Mouse (Mus musculus) spleen, postnatal 36 days (tissue): ENCODE results near the gene Lingo4.

Experiments used
- DNase-seq, 2 experiments: peaks; one replicate each; pipeline ENCODE4 v3.0.0; 2022; ENCODE audit warnings: low spot score in 2 of 2, mixed read lengths in 1 of 2

Lingo4 gene

DNA sequence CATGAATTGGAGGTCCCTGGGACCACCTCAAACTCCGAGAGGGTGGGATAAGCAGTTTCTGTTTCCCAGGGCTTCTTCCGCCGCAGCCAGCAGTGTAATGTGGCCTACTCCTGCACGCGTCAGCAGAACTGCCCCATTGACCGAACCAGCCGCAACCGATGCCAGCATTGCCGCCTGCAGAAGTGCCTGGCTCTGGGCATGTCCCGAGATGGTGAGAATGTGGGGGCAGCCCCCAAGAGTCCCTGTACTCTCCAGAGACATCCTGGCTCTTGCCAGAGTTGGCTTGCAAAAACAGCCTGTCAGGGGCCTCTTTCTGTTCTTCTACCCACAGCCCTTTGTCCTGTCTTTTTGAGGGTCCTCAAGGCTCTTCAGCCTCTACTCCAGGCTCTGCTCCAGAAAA lies 10.9 kb upstream of the Lingo4 start:
- no peak for DNase-seq

DNA sequence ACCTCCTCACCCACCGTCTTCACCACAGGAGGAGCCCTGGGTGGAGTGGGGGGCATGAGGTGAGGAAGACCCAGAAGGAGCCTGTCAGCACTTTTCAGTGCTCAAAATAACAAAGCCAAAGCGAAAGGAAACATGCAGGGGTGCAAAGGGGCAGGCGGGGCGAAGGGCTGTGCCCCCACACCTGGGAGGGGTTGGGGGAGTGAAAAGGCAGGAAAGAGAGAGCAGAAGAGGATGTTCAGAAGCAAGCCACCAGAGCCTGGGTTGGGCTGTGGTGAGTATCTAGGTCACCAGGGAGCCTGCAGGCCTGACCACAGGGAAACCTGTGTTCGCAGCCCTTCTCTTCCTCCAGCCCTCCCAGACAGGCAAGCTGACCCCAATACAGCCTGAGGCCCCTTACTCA lies 10.3 kb upstream of the Lingo4 start:
- DNase-seq, result peak in 1 of 2 experiments; percentile 4

DNA sequence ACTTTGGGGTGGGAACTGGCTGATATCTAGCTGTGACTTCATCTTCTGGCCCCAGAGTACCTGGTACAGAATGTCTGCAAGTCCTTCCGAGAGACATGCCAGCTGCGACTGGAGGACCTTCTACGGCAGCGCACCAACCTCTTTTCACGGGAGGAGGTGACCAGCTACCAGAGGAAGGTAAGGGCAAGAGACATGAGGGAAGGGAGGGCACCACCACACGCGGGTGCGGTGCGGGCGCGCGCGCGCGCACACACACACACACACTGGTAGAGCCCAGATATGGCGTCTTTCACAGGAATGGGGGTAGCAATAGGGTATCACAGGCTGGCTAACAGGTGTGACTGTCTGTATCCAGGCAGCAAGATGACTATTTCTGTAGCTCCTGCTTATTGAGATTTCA lies 8.9 kb upstream of the Lingo4 start:
- DNase-seq, result no peak

DNA sequence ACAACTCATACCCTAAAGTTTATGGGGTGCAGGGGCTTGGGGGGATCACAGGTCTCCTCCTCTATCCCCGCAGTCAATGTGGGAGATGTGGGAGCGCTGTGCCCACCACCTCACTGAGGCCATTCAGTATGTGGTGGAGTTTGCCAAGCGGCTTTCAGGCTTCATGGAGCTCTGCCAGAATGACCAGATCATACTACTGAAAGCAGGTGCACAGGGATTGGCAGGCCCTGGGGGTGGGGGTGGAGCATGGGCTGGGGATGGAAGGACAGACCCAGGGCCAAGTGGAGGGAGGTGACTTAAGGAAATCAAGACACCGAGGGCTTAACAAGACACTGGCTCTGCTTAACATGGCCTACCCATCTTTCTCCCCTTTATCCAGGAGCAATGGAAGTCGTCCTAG lies 7.3 kb upstream of the Lingo4 start:
- DNase-seq, result no peak

DNA sequence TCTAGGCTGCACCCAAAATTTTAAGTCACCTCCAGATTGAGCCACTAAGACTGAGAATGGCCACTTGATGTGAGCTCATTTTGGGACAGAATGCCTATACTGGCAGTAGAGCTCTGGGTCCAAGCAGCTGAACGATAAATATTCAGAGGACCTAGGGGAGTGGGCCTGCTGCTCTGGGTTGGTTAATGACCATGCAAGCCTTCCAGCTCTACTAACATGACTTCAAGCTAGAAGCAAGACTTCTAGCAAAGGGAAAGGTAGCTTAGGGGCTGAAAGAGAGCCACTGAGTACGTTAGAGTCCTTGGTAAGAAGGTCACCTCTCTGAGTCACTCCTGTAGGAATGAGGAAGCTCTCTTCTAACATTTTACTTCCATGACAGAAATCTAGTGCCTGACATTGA lies 6.2 kb upstream of the Lingo4 start:
- no peak for DNase-seq

DNA sequence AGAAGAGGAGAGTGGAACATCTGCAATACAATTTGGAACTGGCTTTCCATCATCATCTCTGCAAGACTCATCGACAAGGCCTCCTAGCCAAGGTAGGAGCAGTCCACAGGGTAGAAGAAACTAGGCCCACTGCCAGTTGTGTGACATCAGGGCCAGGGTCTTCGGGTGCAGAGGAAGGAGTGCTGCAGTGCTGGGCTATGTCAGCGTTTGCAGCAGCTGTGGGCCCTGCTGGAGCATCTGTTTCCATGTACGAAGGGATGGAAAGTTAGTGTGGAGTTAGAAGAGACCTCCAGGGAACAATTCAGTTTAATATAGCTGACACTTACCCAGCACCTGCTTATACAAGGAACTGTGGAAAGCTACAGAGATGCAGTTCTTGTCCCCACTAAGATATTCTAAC lies 5.3 kb upstream of the Lingo4 start:
- no peak for DNase-seq

DNA sequence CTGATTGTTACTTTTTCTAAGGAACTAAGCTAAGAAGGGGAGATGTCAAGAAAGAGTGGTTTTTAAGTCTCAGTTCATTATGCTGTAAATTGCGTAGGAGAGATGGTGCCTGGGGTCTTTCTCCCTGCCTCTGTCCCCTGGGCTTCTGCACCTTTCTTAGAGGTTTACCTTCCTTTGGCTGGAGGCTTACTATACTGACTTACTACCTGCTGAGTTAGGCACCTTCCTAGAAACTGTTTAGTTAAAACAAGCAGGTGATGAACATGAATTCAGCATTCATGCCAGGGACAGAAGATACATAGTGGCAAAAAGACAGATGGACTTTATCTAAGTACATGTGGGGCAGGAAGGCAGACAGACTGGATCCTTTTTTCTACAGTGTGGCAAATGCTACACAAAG lies 2.0 kb upstream of the Lingo4 start:
- no peak for DNase-seq

DNA sequence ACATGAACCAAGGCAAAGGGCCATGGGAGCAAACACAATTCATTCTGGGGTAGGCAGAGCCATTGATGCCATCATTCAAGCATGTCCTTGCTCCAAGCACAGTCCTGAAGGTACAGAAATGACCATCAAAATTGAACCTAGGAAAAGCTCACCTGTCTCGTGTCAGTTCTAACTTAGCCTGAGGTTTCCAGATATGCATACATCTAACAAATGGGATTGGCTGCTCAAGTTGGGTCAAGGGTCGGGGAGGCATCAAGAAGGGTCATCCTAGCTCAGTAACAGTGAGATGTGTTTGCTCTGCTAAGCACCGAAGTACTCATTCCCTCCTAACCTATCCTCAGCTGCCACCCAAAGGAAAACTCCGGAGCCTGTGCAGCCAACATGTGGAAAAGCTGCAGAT lies 1.5 kb upstream of the Lingo4 start:
- no peak for DNase-seq

DNA sequence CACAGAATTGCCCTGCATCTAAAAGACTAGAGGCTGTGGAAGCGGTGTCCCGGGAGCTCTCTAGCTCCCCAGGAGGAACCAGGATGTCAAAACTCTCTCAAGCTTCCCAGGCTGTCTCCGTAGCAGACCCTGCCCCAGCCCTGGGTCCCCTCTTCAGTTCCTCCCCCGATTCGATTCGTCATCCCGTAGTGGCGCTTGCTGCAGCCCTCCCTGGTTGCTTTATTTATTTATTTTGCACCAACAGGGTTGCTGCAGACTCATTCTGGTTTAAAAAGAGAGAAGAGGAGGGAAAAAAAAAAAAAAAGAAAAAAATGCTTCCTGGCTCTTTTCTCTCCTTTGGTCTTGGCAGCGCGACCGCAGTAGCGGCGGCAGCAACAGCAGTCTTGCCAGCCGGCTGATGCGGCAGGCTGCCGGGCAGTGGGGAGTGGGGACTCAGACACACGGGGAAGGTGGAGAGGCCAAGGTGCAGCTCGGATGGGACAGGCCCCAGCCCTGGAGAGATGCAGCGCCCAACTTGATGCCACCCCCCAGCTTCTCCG lies 695 bp downstream of the Lingo4 start:
- DNase-seq, result no peak

DNA sequence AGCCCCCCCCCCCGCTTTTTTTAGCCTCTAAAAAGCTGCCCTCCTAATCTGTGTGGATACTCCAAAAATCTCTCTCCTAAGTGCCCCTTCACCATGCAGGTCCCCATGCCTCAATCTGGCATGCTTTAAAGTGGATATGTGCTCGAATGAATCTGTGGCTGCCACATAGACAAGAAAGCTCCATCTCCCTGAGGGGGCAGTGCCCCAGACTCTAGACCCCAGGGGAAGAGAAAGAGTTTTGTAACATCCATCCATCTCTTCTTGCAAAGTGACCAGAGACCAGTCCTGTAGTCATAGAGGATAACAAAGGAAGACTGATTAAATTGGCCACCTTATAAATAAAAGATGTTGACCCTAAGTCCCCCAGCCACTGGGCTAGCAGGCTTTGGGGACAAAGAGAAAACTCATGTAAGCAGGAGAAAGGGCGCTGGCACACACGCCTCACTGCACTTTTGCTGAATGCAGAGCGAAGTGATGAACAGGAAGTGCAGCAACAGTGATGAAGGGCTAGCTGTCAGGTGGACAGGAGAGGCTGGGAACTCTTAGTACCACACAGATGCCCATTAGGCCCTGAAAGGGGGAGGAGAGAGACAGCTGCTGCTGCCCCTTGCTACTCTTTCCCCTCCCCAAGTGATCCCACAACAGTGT lies 1.5 kb downstream of the Lingo4 start:
- no peak for DNase-seq

DNA sequence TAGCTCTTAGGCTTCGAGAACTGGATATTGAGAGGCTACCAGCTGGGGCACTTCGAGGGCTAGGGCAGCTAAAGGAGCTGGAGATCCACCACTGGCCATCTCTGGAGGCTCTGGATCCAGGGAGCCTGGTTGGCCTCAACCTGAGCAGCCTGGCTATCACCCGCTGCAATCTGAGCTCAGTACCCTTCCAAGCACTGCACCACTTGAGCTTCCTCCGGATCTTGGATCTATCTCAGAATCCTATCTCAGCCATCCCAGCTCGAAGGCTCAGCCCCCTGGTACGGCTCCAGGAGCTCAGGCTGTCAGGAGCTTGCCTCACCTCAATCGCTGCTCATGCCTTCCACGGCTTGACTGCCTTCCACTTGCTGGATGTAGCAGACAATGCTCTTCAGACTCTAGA lies 4.1 kb downstream of the Lingo4 start:
- DNase-seq, result no peak

DNA sequence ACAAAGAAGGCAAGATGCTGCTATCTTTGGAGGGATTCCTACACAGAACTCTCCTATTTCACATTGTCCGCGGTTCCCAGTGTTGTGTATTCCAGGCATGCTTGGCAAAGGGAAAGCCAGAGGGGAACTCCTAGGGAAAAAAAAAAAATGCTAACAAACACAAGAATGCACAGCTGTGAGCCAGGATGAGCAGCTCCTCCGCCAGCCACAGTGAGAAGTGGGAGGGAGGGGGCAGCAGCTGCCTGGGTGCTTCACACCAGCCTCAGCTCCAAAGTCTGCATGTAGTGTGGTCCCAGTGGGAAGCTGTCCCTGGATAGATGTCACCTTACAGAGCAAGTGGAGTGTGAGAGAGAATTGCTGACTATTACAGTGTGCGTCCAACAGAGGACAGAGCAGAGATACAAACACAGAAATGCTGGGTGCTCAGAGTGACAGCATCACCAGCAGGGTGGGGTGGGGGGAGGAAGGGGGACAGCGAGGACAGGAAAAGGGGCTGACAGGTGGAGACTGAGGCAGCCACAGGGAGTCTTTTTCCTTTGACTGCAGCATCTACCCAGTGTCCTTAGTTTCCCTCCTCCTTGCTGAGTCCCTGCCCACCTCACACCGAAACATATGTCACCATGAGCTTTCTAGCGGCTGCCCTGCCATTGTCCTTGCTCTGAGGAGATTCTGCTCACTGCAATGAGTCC lies 6.2 kb downstream of the Lingo4 start:
- DNase-seq, result no peak

DNA sequence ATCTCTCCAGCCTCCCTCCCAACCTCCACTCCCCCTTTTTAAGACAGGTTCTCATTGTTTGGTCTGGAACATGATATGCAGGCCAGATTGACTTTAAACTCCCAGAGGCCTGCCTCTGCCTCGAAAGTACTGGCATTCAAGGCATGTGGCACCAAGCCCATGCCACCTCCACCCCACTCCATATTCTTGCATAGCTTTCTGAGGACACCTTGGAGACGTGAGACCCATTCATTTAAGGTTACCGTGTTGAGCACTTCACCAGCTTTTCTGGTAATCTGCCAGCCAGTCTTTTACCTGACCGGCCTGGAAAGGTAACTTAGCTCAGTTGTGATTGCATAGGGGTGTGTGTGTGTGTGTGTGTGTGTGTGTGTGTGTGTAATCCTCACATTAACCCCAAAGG lies 7.2 kb downstream of the Lingo4 start:
- no peak for DNase-seq

DNA sequence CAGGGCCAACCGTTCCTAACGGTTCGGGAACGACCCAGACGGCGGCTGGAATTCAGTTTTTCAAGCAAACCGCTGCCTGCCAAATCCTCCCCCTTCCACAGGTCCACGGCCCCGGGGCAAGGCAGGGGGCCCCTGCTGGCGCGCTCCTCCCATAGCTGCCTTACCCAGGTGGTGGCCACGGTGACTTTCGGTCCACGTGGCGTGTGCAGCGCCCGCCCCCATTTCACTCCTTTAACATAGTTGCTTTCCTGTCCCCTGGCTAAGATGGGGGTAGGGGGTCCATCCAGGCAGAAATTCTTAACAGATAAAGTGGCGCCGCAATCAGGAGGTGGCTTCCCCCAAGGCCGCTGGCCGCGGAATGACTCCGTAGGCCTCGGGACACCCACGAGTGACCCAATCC lies 14.2 kb downstream of the Lingo4 start:
- DNase-seq, result no peak

DNA sequence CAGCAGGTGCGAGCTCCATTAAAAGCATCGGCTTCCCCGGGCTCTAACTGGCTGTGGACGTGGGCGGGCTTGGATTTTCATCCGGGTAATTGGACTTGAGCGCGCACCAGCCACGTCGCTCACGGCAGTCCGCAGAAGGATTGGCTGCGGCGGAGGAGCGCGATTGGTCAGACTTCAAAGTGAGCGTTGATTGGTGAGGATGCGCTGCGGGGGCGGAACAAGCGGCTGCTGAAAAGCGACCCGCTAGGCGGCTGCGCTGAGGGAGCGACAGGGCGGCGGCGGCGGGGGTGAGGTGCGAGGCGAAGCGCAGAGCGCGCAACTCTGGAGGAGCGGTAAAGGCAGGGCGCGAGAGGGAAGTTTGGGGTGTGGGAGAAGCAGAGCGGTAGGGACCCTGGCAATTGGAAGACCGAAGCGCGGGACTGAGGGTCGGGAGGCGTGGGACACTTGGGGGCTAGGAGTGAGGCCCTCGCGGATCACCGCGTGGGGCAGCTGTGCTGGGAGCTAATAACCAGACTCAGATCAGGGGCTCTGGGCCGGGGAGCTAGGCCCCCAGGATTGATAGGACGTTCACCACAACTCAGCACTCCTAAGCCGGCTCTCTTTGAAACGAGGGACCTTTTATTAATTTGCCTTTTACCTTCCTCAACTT lies 14.8 kb downstream of the Lingo4 start, which contains the start of gene Tdrkh:
Gene Tdrkh (plus strand): TSS at position 243 of the 649 bp plus-strand sequence.
- peak; percentile 90 for DNase-seq

DNA sequence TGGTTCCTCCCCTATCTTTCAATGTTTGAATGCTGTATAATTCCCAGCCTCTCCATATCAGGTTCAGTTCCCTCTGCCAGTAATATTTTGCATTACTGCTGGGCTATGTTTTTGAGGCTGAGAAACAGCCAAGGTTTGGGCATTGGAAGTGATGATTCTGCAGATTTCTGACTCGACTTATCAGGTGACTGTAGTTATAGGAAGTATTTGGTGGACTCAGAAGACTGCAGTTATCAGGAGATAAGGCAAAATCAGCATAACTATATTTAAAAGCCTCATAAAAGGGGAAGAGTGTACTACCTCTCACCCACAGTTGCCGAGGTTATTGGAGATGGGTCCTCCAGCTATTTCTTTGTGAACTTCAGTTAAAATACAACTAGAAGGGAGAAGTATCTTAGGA lies 32.7 kb downstream of the Lingo4 start:
- DNase-seq, result no peak

DNA sequence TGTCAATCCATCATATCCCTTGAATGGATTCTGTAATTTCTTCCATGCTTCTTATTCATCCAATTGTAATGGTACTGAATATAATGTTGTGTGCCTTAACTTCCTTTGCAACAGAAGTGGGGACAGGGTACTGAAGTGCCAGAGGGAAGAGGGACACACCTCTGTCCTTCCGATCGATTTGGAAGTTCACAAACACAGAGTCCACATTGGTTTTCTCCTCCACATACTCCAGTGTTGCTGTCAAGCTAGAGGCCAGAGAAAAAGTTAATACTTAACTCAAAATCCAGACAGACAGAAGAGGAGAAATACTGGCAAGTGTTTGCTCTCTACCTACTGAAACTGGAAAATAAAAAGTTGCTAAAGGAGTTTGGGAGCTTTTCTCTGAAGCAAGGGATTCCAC lies 36.0 kb downstream of the Lingo4 start:
- DNase-seq, result no peak

DNA sequence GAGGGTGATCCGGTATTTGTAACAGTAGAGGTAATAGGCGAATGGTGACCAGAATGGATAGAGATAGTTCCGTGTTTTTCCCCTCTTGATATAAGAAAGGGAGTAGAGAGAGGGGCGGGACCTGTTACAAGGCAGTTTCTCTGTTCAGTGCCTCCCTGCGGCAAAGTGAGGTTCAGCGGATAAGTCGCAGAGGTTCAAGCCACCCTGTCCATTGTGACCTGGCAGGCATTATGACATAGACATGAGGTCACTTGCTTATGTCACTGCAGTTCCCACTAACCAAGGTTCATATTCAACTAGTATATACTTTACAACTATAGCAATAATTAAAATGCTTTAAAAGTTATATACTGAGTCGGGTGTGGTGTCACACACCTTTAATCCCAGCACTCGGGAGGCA lies 38.1 kb downstream of the Lingo4 start:
- DNase-seq, result no peak

DNA sequence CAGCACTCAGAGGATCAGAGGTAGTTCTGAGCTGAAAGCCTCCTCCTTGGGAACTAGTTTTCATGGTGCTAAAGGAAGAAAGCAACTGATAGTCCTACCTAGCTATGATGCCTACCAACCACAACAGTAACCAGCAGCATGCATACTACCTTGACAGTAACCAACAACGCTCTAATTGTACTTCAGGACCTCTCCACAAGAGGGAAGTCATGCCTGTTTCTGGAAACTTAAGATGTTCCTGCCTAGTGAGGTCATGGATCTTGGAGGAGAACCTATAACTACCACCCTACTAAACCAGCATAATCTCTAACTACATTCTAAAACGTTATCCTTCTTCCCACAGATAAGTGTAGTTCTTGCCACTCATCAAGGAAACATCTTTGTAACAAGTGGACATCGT lies 42.9 kb downstream of the Lingo4 start:
- DNase-seq, result no peak

DNA sequence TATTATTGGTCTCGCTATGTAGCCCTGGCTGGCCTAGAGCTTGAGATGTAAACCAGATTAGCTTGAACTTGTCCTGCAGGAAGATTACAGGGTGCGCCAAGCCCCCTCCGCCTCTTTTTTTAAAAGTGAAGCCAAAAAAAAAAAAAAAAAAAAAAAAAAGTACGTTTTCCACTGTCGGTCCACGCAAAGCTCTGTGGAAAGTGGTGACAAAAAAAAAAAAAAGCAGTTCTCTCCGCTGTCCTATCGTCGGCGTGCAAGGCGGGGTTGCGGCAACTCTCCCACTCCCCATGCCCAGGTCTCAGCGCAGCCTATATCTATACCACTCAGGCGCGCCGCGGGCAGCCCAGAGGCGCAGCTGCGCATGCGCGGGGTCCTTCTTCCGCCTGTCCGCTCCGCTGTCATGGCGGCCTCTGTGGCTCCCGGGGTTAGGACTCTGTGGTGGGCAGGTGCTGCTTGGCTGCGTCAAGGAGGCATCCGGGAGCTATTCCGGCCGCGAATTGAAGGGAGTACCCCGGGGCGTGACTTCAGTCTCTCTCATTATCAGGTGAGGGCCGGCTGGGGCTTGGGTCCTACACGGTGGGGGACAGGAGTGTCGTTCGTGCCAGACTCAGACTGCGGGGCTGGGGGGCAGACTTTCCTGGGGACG lies 44.8 kb downstream of the Lingo4 start, which contains the start of gene Mrpl9:
Gene Mrpl9 (plus strand): TSS at position 368 of the 646 bp plus-strand sequence.
- DNase-seq, result peak; percentile 93 to 94

DNA sequence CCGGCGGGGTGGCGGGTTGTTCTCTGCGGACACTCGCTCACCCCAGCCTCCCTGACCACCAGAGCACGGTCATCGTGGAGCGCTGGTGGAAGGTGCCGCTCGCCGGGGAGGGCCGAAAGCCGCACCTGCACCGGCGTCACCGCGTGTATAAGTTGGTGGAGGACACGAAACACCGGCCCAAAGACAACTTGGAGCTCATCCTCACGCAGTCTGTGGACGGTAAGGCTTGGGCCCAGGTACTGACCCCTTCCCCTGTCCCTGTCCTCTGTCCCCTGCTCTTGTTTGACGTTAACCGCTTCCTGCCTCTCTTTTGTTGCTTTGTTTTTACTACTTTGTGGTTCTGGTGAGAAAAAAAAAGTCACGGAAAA lies 45.3 kb downstream of the Lingo4 start, which contains the start of gene Oaz3:
Gene Oaz3 (minus strand): TSS at position 319 of the 368 bp plus-strand sequence.
- DNase-seq, result no peak

DNA sequence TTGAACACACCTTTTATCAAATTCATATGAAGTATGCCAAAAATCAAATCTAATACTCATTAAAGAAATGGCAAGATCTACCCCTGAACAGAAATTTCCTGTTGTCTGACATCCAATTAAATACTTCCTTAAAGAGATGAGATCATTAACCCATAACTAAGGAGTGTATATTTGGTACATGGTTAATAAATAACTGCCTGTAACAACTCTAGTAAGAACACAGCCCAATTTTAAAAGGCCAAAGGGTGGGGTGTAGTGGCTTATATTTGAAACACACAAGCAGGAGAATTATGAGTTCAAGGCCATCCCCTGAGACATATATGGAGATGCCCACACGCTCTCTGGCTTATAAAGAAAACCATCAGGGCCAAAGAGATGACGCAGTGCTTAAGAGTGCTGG lies 51.1 kb downstream of the Lingo4 start:
- no peak for DNase-seq
